Mouse (Mus musculus) lung, embryonic 15.5 days (tissue): Measurements from ENCODE around the gene Aph1b. TPM values are rescaled to one million over a fixed set of nuclear protein-coding genes. Genes with fewer than 3 reads are reported as not detected.
"Not testable (repeated sequence)": the region's sequence is repeated elsewhere in the genome, so short reads cannot be mapped to it uniquely, and the experiment has no call there.

Experiments
- ATAC-seq: fragments of 200-750 bp; cut with Nextera tagmentation; 2 replicates; pipeline ENCODE4 v1.8.0; 2017; ENCODE audit warnings: moderate number of reproducible peaks, borderline replicate concordance; ENCODE audit not compliant: low FRiP score, low TSS enrichment; ENCODE audit errors: extremely low read depth
- H3K27ac ChIP-seq: fragments of 300-500 bp; sonication (generic); 2 replicates; pipeline ENCODE4 v1.5.1; 2015; ENCODE audit warnings: moderate library complexity, mild to moderate bottlenecking, inconsistent platforms
- H3K27me3 ChIP-seq: fragments of 300-500 bp; sonication (generic); 2 replicates; pipeline ENCODE4 v1.6.1; 2015; ENCODE audit warnings: inconsistent platforms
- H3K36me3 ChIP-seq: fragments of 300-500 bp; sonication (generic); 2 replicates; pipeline ENCODE4 v1.6.1; 2015; ENCODE audit warnings: inconsistent platforms
- H3K4me1 ChIP-seq: fragments of 300-500 bp; sonication (generic); 2 replicates; pipeline ENCODE4 v1.6.1; 2015; ENCODE audit warnings: inconsistent platforms
- H3K4me2 ChIP-seq: fragments of 300-500 bp; sonication (generic); 2 replicates; pipeline ENCODE4 v1.6.1; 2015; ENCODE audit warnings: inconsistent platforms, mild to moderate bottlenecking, moderate library complexity
- H3K4me3 ChIP-seq: fragments of 300-500 bp; sonication (generic); 2 replicates; pipeline ENCODE4 v1.5.1; 2015; ENCODE audit warnings: mild to moderate bottlenecking, inconsistent platforms
- H3K9ac ChIP-seq: fragments of 300-500 bp; sonication (generic); 2 replicates; pipeline ENCODE4 v1.6.1; 2015; ENCODE audit warnings: inconsistent platforms
- H3K9me3 ChIP-seq: fragments of 300-500 bp; sonication (generic); 2 replicates; pipeline ENCODE4 v1.6.1; 2016; ENCODE audit warnings: inconsistent platforms
- WGBS: fragments of 180-500 bp; shearing (Covaris S2); methylation state at CpG from one replicate; pipeline ENCODE4 v1.1.7; 2015; 5-methylcytosine and 5-hydroxymethylcytosine counted together
- polyA plus RNA-seq: library from polyadenylated mRNA; unstranded; fragments of >200 nt; fragmentation: Nextera tagmentation; extraction: Ambion mirVana; gene quantifications from 2 replicates; pipeline ENCODE4 v1.2.1, GENCODE M21; 2015

The Aph1b gene
- polyA plus RNA-seq, 1 experiment from 2014 or later = 6.4 TPM

DNA sequence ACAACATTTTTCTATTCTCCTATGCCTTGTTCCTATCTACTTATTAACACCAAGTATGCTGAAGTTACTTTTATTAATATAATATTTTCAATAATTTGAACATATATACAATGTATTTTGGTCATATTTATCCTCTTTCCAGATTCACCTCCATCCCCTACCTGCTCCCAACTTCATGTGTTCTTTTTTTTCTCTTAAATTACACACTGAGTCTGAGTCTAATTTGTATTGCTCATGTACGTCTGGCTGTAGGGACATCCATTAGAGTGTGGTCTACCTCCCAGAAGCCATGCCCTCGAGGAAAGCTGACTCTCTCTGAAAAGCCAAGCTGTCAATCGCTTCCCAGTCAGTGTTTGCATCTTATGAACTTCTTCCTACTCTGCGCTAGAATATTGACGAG is 1.4 kb upstream of the Aph1b start, which contains the start of gene Gm10647:
Gene Gm10647, plus strand, starts transcription at position 301 of the 400 bp plus-strand sequence.
- WGBS = 75% methylated on average over 5 of the region's 5 CpGs

GRCm38 (mm10) chr9:66794629-66795463 is 444 bp downstream of the Aph1b start:
- Histone ChIP-seq H3K9me3 (no peaks in the 10 kb centered on the region), H3K27ac (peak overlapping the region; percentile 96), H3K4me3 (peak overlapping the region; percentile 62), H3K4me1 (peaks cover 13% of the 10 kb centered on the region; the same call in 1 of the 2 replicates), H3K36me3 (no peaks in the 10 kb centered on the region), H3K4me2 (peak overlapping the region; percentile 93), H3K27me3 (no peaks in the 10 kb centered on the region), H3K9ac (peak overlapping the region; percentile 60)
- peak; percentile 47 for ATAC-seq
- 2% methylated on average over 43 of the region's 43 CpGs for WGBS

More for the DNA sequence above, 1.4 kb upstream of the Aph1b start, which contains the start of gene Gm10647:
- H3K4me2 ChIP-seq = peak within 1 kb of the TSS; percentile 93
- H3K4me1 ChIP-seq = peaks cover 13% of the 10 kb centered on the region; the same call in 1 of the 2 replicates
- H3K9me3 ChIP-seq = no peaks in the 10 kb centered on the region
- no peak for ATAC-seq
- peak within 1 kb of the TSS; percentile 44; the same call in 1 of the 2 replicates for H3K9ac ChIP-seq
- peak within 1 kb of the TSS; percentile 62 for H3K4me3 ChIP-seq
- no peaks in the 10 kb centered on the region; the same call in 1 of the 2 replicates for H3K27me3 ChIP-seq
- H3K36me3 ChIP-seq = no peaks in the 10 kb centered on the region
- H3K27ac ChIP-seq = peak within 1 kb of the TSS; percentile 96

DNA sequence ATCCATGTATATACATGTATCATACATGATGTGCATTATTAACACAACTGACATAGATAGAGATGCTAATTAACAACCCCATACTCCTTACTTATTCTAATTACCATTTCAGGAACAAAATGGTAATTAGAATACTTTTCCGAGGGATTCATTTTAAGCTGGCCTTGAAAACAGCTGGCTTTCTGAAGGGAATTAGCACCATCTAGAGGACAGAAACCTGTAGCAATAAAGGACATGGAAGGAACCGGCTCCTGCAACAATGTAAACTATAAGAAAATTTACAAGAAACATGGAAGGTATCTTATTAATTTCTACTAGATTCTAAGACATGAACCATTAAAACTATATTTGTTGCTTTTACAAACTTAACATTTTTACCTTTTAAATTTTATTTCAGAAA is 7.5 kb downstream of the Aph1b start:
- Histone ChIP-seq H3K4me2 (no peak overlapping the region), H3K27ac (no peak overlapping the region), H3K4me3 (no peak overlapping the region), H3K9ac (no peak overlapping the region), H3K36me3 (no peaks in the 10 kb centered on the region), H3K9me3 (no peaks in the 10 kb centered on the region), H3K4me1 (no peaks in the 10 kb centered on the region), H3K27me3 (no peaks in the 10 kb centered on the region)
- no peak for ATAC-seq
- WGBS = 3% methylated on average over 2 of the region's 2 CpGs

- not testable (repeated sequence) for H3K27ac ChIP-seq, H3K36me3 ChIP-seq, H3K9ac ChIP-seq, ATAC-seq, H3K4me3 ChIP-seq, H3K4me1 ChIP-seq, H3K4me2 ChIP-seq, H3K9me3 ChIP-seq, H3K27me3 ChIP-seq
- no CpG with 5 or more reads among the region's 3 CpGs for WGBS
Observed at GRCm38 (mm10) chr9:66784552-66784951, 10.7 kb downstream of the Aph1b start.

DNA sequence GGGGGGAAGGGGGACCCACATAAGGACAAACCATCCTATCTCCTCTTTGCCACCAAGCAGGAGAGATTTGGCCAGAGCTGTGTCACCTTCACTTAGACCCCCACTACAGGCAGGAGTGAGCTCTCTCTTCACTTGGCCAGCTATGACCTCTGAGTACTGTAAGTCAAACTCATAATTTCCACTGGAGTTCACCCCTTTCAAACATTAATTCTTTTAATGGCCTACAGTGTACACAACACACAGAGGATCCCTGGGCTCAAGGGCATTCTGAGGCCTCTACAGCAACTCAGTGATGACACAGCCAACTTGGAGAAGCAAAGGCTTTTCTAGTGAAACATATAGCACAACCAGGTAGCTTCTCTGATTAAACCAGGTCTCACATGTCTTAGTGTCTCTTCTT is 24.6 kb downstream of the Aph1b start:
- Histone ChIP-seq H3K9ac (no peak overlapping the region), H3K4me1 (no peaks in the 10 kb centered on the region), H3K4me2 (no peak overlapping the region), H3K4me3 (no peak overlapping the region), H3K9me3 (no peaks in the 10 kb centered on the region), H3K27me3 (no peaks in the 10 kb centered on the region), H3K36me3 (no peaks in the 10 kb centered on the region), H3K27ac (no peak overlapping the region)
- ATAC-seq = no peak

GRCm38 (mm10) chr9:66769275-66769674 is 26.0 kb downstream of the Aph1b start:
- no peaks in the 10 kb centered on the region for H3K4me1 ChIP-seq
- H3K27ac ChIP-seq = no peak overlapping the region
- H3K9me3 ChIP-seq = no peaks in the 10 kb centered on the region
- H3K4me3 ChIP-seq = no peak overlapping the region
- no peak overlapping the region for H3K4me2 ChIP-seq
- no peaks in the 10 kb centered on the region for H3K27me3 ChIP-seq
- no peak overlapping the region for H3K9ac ChIP-seq
- 58% methylated on average over 3 of the region's 3 CpGs for WGBS
- no peak for ATAC-seq
- no peaks in the 10 kb centered on the region for H3K36me3 ChIP-seq

DNA sequence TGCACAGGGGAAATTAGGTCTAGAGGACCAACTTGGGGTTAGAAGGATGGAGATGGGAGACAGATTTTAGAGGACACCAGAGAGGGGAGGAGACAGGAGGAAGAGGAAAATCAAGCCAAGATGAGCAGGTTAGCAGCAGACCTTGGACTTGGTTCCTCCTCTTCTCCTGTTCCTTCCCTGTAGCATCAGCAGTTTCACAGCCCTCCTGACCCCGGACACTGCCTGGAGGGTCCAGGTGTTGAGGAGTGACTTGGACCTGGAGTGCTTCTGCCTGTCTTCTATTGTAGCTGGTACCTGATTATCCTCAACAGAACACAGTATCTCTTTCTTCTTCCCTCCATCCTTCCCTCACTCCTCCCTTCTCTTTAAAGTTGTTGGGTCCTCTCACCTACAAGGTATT is 26.6 kb downstream of the Aph1b start:
- Histone ChIP-seq H3K4me3 (no peak overlapping the region), H3K4me2 (no peak overlapping the region), H3K4me1 (no peaks in the 10 kb centered on the region), H3K9ac (no peak overlapping the region), H3K27me3 (no peaks in the 10 kb centered on the region), H3K36me3 (no peaks in the 10 kb centered on the region), H3K27ac (no peak overlapping the region), H3K9me3 (no peaks in the 10 kb centered on the region)
- WGBS = 83% methylated on average over 1 of the region's 1 CpGs
- no peak for ATAC-seq

DNA sequence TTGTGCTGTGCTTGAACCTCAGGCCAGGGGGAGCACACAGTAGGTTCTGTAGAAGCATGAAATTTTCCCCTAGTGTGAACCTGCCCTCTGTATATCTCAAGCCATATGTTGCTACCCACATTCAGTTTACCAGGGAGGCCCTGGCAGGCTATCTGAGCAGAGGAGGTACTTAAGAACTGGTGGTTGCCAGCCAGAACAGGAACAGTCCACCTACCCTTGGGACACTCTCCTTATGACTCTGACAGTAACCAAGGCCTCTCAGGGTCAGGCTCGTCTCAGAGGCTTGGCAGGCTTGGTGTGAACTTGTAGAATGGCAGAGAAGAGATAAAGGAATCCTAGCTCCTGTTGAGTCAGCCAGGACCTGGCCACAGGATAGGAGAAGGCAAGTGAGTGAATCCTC is 34.3 kb downstream of the Aph1b start:
- 42% methylated on average over 1 of the region's 1 CpGs for WGBS
- no peaks in the 10 kb centered on the region for H3K27me3 ChIP-seq

DNA sequence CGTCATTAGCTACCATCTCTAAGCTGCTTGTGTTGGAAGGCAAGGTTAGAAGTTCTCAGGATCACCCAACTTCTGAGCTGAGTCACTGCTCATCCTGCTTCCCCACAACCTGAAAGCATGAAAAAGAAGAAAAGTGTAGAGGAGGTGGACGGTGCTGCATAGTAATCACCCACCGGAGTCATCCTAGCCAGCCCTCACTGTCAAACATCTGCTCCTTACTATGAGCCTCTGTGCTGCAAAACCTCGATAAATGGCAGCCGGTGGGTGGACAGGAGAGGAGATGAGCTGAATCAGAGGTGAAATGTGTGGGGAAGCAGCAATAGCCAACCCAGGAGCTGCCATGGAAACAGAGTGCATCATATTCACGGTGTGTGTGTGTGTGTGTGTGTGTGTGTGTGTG is 42.4 kb downstream of the Aph1b start:
- no peak overlapping the region for H3K27ac ChIP-seq
- H3K9ac ChIP-seq = no peak overlapping the region
- no peaks in the 10 kb centered on the region for H3K9me3 ChIP-seq
- H3K4me3 ChIP-seq = no peak overlapping the region
- H3K4me2 ChIP-seq = no peak overlapping the region
- H3K36me3 ChIP-seq = no peaks in the 10 kb centered on the region
- WGBS = 69% methylated on average over 6 of the region's 6 CpGs
- H3K4me1 ChIP-seq = no peaks in the 10 kb centered on the region
- H3K27me3 ChIP-seq = no peaks in the 10 kb centered on the region
- no peak for ATAC-seq

More for the DNA sequence above, 34.3 kb downstream of the Aph1b start:
- no peak overlapping the region for H3K4me3 ChIP-seq
- ATAC-seq = no peak
- H3K9ac ChIP-seq = no peak overlapping the region
- H3K36me3 ChIP-seq = no peaks in the 10 kb centered on the region
- H3K4me2 ChIP-seq = no peak overlapping the region
- H3K4me1 ChIP-seq = no peaks in the 10 kb centered on the region
- no peaks in the 10 kb centered on the region for H3K9me3 ChIP-seq
- no peak overlapping the region for H3K27ac ChIP-seq

DNA sequence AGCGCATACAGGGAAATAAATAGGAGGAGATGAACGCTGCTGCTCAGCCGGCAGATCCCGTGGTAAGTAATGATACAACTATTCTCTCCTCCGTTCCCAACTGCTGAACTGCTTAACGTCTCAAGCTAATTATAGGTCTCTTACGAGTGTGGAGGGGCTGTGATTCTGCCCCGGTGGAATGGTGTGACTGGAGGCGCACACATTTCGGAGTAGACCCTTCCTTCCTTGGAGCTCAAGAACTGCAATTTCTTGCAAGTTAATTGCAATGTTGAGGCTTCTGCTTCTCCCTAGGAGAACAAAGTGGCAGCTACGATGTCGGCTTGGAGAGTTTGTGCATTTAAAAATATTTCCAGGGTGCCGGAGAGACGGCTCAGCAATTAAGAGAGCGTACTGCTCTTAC is 46.9 kb downstream of the Aph1b start:
- no peak overlapping the region for H3K9ac ChIP-seq
- H3K4me1 ChIP-seq = no peaks in the 10 kb centered on the region
- H3K27ac ChIP-seq = no peak overlapping the region
- H3K4me3 ChIP-seq = no peak overlapping the region
- 87% methylated on average over 15 of the region's 15 CpGs for WGBS
- no peaks in the 10 kb centered on the region for H3K27me3 ChIP-seq
- H3K4me2 ChIP-seq = no peak overlapping the region
- no peaks in the 10 kb centered on the region for H3K9me3 ChIP-seq
- no peak for ATAC-seq
- no peaks in the 10 kb centered on the region for H3K36me3 ChIP-seq

- H3K36me3 ChIP-seq = no peaks in the 10 kb centered on the region
- no peaks in the 10 kb centered on the region for H3K4me1 ChIP-seq
Observed at GRCm38 (mm10) chr9:66744531-66744930, 50.8 kb downstream of the Aph1b start.

GRCm38 (mm10) chr9:66739516-66739915 is 55.8 kb downstream of the Aph1b start:
- H3K36me3 ChIP-seq = no peaks in the 10 kb centered on the region
- H3K27me3 ChIP-seq = no peaks in the 10 kb centered on the region
- H3K4me1 ChIP-seq = no peaks in the 10 kb centered on the region
- H3K9ac ChIP-seq = no peak overlapping the region
- ATAC-seq = no peak
- no peaks in the 10 kb centered on the region for H3K9me3 ChIP-seq
- no peak overlapping the region for H3K4me3 ChIP-seq
- H3K4me2 ChIP-seq = no peak overlapping the region
- 84% methylated on average over 7 of the region's 7 CpGs for WGBS
- H3K27ac ChIP-seq = no peak overlapping the region

More at GRCm38 (mm10) chr9:66744531-66744930, 50.8 kb downstream of the Aph1b start:
- no peak overlapping the region for H3K27ac ChIP-seq
- 81% methylated on average over 2 of the region's 2 CpGs for WGBS
- no peak overlapping the region for H3K4me2 ChIP-seq
- H3K27me3 ChIP-seq = no peaks in the 10 kb centered on the region
- no peaks in the 10 kb centered on the region for H3K9me3 ChIP-seq
- H3K4me3 ChIP-seq = no peak overlapping the region
- ATAC-seq = no peak
- H3K9ac ChIP-seq = no peak overlapping the region
